Mouse (Mus musculus): Measurements from ENCODE around the gene Ppcdc.
A peak's percentile ranks its signal among the peaks of the same experiment; 100 is the strongest.
"Not testable (repeated sequence)": the region's sequence is repeated elsewhere in the genome, so short reads cannot be mapped to it uniquely, and the experiment has no call there.

Gene Ppcdc

GRCm38 (mm10) chr9:57437896-57438614, 1.9 kb downstream of the Ppcdc start:
- no peak for DNase-seq (ENCODE audit: low read depth, low spot score)
- no peaks in the 10 kb centered on the region for H3K27me3 ChIP-seq (ENCODE audit: control insufficient read depth, insufficient read depth, low read length, poor library complexity, severe bottlenecking)
- peaks cover 2% of the 10 kb centered on the region; the same call in 1 of the 2 replicates for H3K36me3 ChIP-seq (ENCODE audit: control insufficient read depth, insufficient read depth, low read length, poor library complexity, severe bottlenecking)

- H3K36me3 ChIP-seq (ENCODE audit: control insufficient read depth, insufficient read depth, low read length, poor library complexity, severe bottlenecking) = peaks cover 2% of the 10 kb centered on the region; the same call in 1 of the 2 replicates
- no peaks in the 10 kb centered on the region for H3K27me3 ChIP-seq (ENCODE audit: control insufficient read depth, insufficient read depth, low read length, poor library complexity, severe bottlenecking)
- no peak for DNase-seq (ENCODE audit: low read depth, low spot score)
These were observed 3.8 kb downstream of the Ppcdc start for GRCm38 (mm10) chr9:57436166-57436565.

GRCm38 (mm10) chr9:57434405-57435165, 5.3 kb downstream of the Ppcdc start:
- Histone ChIP-seq H3K36me3 (ENCODE audit: control insufficient read depth, insufficient read depth, low read length, poor library complexity, severe bottlenecking) (peaks cover 2% of the 10 kb centered on the region; the same call in 1 of the 2 replicates), H3K27me3 (ENCODE audit: control insufficient read depth, insufficient read depth, low read length, poor library complexity, severe bottlenecking) (no peaks in the 10 kb centered on the region)
- DNase-seq (ENCODE audit: low read depth, low spot score) = no peak

GRCm38 (mm10) chr9:57433097-57434032, 6.6 kb downstream of the Ppcdc start:
- Histone ChIP-seq H3K36me3 (ENCODE audit: control insufficient read depth, insufficient read depth, low read length, poor library complexity, severe bottlenecking) (peaks cover 2% of the 10 kb centered on the region; the same call in 1 of the 2 replicates), H3K27me3 (ENCODE audit: control insufficient read depth, insufficient read depth, low read length, poor library complexity, severe bottlenecking) (no peaks in the 10 kb centered on the region)
- DNase-seq (ENCODE audit: low read depth, low spot score) = peak; percentile 90

GRCm38 (mm10) chr9:57432480-57432879, 7.4 kb downstream of the Ppcdc start:
- H3K36me3 ChIP-seq (ENCODE audit: control insufficient read depth, insufficient read depth, low read length, poor library complexity, severe bottlenecking) = peaks cover under 1% of the 10 kb centered on the region; the same call in 1 of the 2 replicates
- DNase-seq (ENCODE audit: low read depth, low spot score) = no peak
- H3K27me3 ChIP-seq (ENCODE audit: control insufficient read depth, insufficient read depth, low read length, poor library complexity, severe bottlenecking) = no peaks in the 10 kb centered on the region

- H3K36me3 ChIP-seq (ENCODE audit: control insufficient read depth, insufficient read depth, low read length, poor library complexity, severe bottlenecking) = no peaks in the 10 kb centered on the region; the same call in 1 of the 2 replicates
- no peaks in the 10 kb centered on the region for H3K27me3 ChIP-seq (ENCODE audit: control insufficient read depth, insufficient read depth, low read length, poor library complexity, severe bottlenecking)
- DNase-seq (ENCODE audit: low read depth, low spot score) = no peak
These were observed 8.7 kb downstream of the Ppcdc start for GRCm38 (mm10) chr9:57431202-57431601.

- H3K36me3 ChIP-seq (ENCODE audit: control insufficient read depth, insufficient read depth, low read length, poor library complexity, severe bottlenecking) = no peaks in the 10 kb centered on the region; the same call in 1 of the 2 replicates
- H3K27me3 ChIP-seq (ENCODE audit: control insufficient read depth, insufficient read depth, low read length, poor library complexity, severe bottlenecking) = no peaks in the 10 kb centered on the region
- DNase-seq (ENCODE audit: low read depth, low spot score) = no peak
These were observed 11.5 kb downstream of the Ppcdc start for GRCm38 (mm10) chr9:57428391-57428790.

- no peak for DNase-seq (ENCODE audit: low read depth, low spot score)
- no peaks in the 10 kb centered on the region; the same call in 1 of the 2 replicates for H3K36me3 ChIP-seq (ENCODE audit: control insufficient read depth, insufficient read depth, low read length, poor library complexity, severe bottlenecking)
- no peaks in the 10 kb centered on the region for H3K27me3 ChIP-seq (ENCODE audit: control insufficient read depth, insufficient read depth, low read length, poor library complexity, severe bottlenecking)
These were observed 12.0 kb downstream of the Ppcdc start for GRCm38 (mm10) chr9:57427937-57428336.

- not testable (repeated sequence) for H3K36me3 ChIP-seq (ENCODE audit: control insufficient read depth, insufficient read depth, low read length, poor library complexity, severe bottlenecking); H3K27me3 ChIP-seq (ENCODE audit: control insufficient read depth, insufficient read depth, low read length, poor library complexity, severe bottlenecking); DNase-seq (ENCODE audit: low read depth, low spot score)
These were observed 12.8 kb downstream of the Ppcdc start for GRCm38 (mm10) chr9:57427123-57427522.

- DNase-seq (ENCODE audit: low read depth, low spot score) = no peak
- H3K36me3 ChIP-seq (ENCODE audit: control insufficient read depth, insufficient read depth, low read length, poor library complexity, severe bottlenecking) = no peaks in the 10 kb centered on the region
These were observed 14.8 kb downstream of the Ppcdc start for GRCm38 (mm10) chr9:57425116-57425515.

GRCm38 (mm10) chr9:57424066-57424465, 15.9 kb downstream of the Ppcdc start:
- Histone ChIP-seq H3K36me3 (ENCODE audit: control insufficient read depth, insufficient read depth, low read length, poor library complexity, severe bottlenecking) (no peaks in the 10 kb centered on the region), H3K27me3 (ENCODE audit: control insufficient read depth, insufficient read depth, low read length, poor library complexity, severe bottlenecking) (no peaks in the 10 kb centered on the region)
- DNase-seq (ENCODE audit: low read depth, low spot score) = no peak

More at GRCm38 (mm10) chr9:57425116-57425515, 14.8 kb downstream of the Ppcdc start:
- no peaks in the 10 kb centered on the region for H3K27me3 ChIP-seq (ENCODE audit: control insufficient read depth, insufficient read depth, low read length, poor library complexity, severe bottlenecking)

GRCm38 (mm10) chr9:57421688-57422111, 18.2 kb downstream of the Ppcdc start:
- H3K27me3 ChIP-seq (ENCODE audit: control insufficient read depth, insufficient read depth, low read length, poor library complexity, severe bottlenecking) = no peaks in the 10 kb centered on the region
- H3K36me3 ChIP-seq (ENCODE audit: control insufficient read depth, insufficient read depth, low read length, poor library complexity, severe bottlenecking) = no peaks in the 10 kb centered on the region
- DNase-seq (ENCODE audit: low read depth, low spot score) = peak; percentile 67

GRCm38 (mm10) chr9:57421121-57421571, 18.8 kb downstream of the Ppcdc start:
- DNase-seq (ENCODE audit: low read depth, low spot score) = peak; percentile 95
- H3K27me3 ChIP-seq (ENCODE audit: control insufficient read depth, insufficient read depth, low read length, poor library complexity, severe bottlenecking) = no peaks in the 10 kb centered on the region
- no peaks in the 10 kb centered on the region for H3K36me3 ChIP-seq (ENCODE audit: control insufficient read depth, insufficient read depth, low read length, poor library complexity, severe bottlenecking)

All from splenic B cell, adult 2 months (primary cell).